16 mouse cellular contexts compared by ENCODE assay signal in genomic region chrX:19201383-19201782, GRCm38 (mm10).
A peak's percentile ranks its signal among the peaks of the same experiment; 100 is the strongest.
DNase-seq lines count a peak whose midpoint lies in the region; ATAC-seq and TF ChIP-seq lines count a peak whose summit lies in the region.
"Had no signal": no experiment of that assay in that cellular context is flagged by ENCODE, and none has a peak within 500 bp of the region (broad histone marks: within the 10 kb centered on the region; RNA-seq: fewer than 3 reads in every experiment).

No protein-coding gene starts in this region.

- H3K4me3 ChIP-seq in intestine, postnatal 0 days (ENCODE audit: low read depth, low read length) = no peak overlapping the region
- no peak overlapping the region for H3K4me3 ChIP-seq in intestine, embryonic 16.5 days (ENCODE audit: low read length)
- no peak overlapping the region for H3K4me3 ChIP-seq in midbrain, postnatal 0 days (ENCODE audit: low read depth, low read length)
- no peak overlapping the region for H3K4me3 ChIP-seq in midbrain, embryonic 13.5 days (replicated peaks)
- H3K4me3 ChIP-seq: limb, embryonic 12.5 days had no signal

- 89% methylated on average over 1 of the region's 1 CpGs for WGBS in intestine, postnatal 0 days
- WGBS in intestine, embryonic 16.5 days = 84% methylated on average over 1 of the region's 1 CpGs
- 86% methylated on average over 1 of the region's 1 CpGs for WGBS in midbrain, postnatal 0 days
- WGBS in midbrain, embryonic 13.5 days = 80% methylated on average over 1 of the region's 1 CpGs

- no peak overlapping the region for H3K9ac ChIP-seq in intestine, postnatal 0 days (ENCODE audit: low read depth, low read length)
- no peak overlapping the region for H3K9ac ChIP-seq in intestine, embryonic 16.5 days (ENCODE audit: low read depth, low read length)
- H3K9ac ChIP-seq in midbrain, postnatal 0 days (replicated peaks; ENCODE audit: low read length, poor library complexity, severe bottlenecking) = no peak overlapping the region
- no peak overlapping the region for H3K9ac ChIP-seq in midbrain, embryonic 13.5 days (replicated peaks)
- H3K9ac ChIP-seq: limb, embryonic 12.5 days had no signal

- no peaks in the 10 kb centered on the region for H3K27me3 ChIP-seq in intestine, postnatal 0 days (replicated peaks; ENCODE audit: control insufficient read depth, insufficient read depth, low read length)
- no peaks in the 10 kb centered on the region for H3K27me3 ChIP-seq in intestine, embryonic 16.5 days (replicated peaks; ENCODE audit: control insufficient read depth, insufficient read depth, low read length)
- H3K27me3 ChIP-seq in midbrain, postnatal 0 days (ENCODE audit: insufficient read depth, low read length) = no peaks in the 10 kb centered on the region
- H3K27me3 ChIP-seq in midbrain, embryonic 13.5 days = no peaks in the 10 kb centered on the region
- H3K27me3 ChIP-seq: limb, embryonic 12.5 days had no signal

- no peaks in the 10 kb centered on the region for H3K9me3 ChIP-seq in intestine, postnatal 0 days (ENCODE audit: control insufficient read depth)
- no peaks in the 10 kb centered on the region for H3K9me3 ChIP-seq in intestine, embryonic 16.5 days (ENCODE audit: control insufficient read depth, low read length)
- H3K9me3 ChIP-seq in midbrain, postnatal 0 days (ENCODE audit: low read length) = no peaks in the 10 kb centered on the region
- H3K9me3 ChIP-seq in midbrain, embryonic 13.5 days = no peaks in the 10 kb centered on the region
- H3K9me3 ChIP-seq: limb, embryonic 12.5 days had no signal

- H3K36me3 ChIP-seq in intestine, postnatal 0 days (ENCODE audit: control insufficient read depth, insufficient read depth) = no peaks in the 10 kb centered on the region
- no peaks in the 10 kb centered on the region for H3K36me3 ChIP-seq in intestine, embryonic 16.5 days (ENCODE audit: control insufficient read depth, insufficient read depth, low read length)
- no peaks in the 10 kb centered on the region for H3K36me3 ChIP-seq in midbrain, postnatal 0 days (ENCODE audit: insufficient read depth, low read length)
- no peaks in the 10 kb centered on the region for H3K36me3 ChIP-seq in midbrain, embryonic 13.5 days
- H3K36me3 ChIP-seq: limb, embryonic 12.5 days had no signal

- no peaks in the 10 kb centered on the region for H3K4me1 ChIP-seq in intestine, postnatal 0 days (replicated peaks; ENCODE audit: control insufficient read depth, insufficient read depth, low read length)
- H3K4me1 ChIP-seq in intestine, embryonic 16.5 days (ENCODE audit: control insufficient read depth, insufficient read depth, low read length) = no peaks in the 10 kb centered on the region
- H3K4me1 ChIP-seq in midbrain, postnatal 0 days (ENCODE audit: insufficient read depth, low read length) = no peaks in the 10 kb centered on the region
- no peaks in the 10 kb centered on the region for H3K4me1 ChIP-seq in midbrain, embryonic 13.5 days (replicated peaks)
- H3K4me1 ChIP-seq: limb, embryonic 12.5 days had no signal

- H3K4me2 ChIP-seq in intestine, postnatal 0 days (replicated peaks; ENCODE audit: low read depth) = no peak overlapping the region
- no peak overlapping the region for H3K4me2 ChIP-seq in intestine, embryonic 16.5 days (ENCODE audit: low read depth, low read length)
- no peak overlapping the region for H3K4me2 ChIP-seq in midbrain, postnatal 0 days (ENCODE audit: low read depth, low read length, poor library complexity, severe bottlenecking)
- H3K4me2 ChIP-seq in midbrain, embryonic 13.5 days (replicated peaks) = no peak overlapping the region
- H3K4me2 ChIP-seq: limb, embryonic 12.5 days had no signal

- TF ChIP-seq CTCF in intestine, postnatal 0 days (IDR thresholded peaks at IDR 0.05; ENCODE audit: low read depth) = peak; percentile 50
- peak; percentile 42 for TF ChIP-seq CTCF in midbrain, postnatal 0 days (IDR thresholded peaks at IDR 0.05)

- no peak for DNase-seq in midbrain, postnatal 0 days (ENCODE audit: low spot score)
- DNase-seq in ZHBTc4 (ENCODE audit: low read depth, low spot score) = peak; percentile 4
- DNase-seq in frontal cortex, adult 2 months (ENCODE audit: extremely low spot score in 1 of 2, low spot score in 1 of 2) = no peak
- DNase-seq in kidney, postnatal 4 days = no peak
- DNase-seq: cerebellum, postnatal 36 days; heart, adult 11 months; heart, postnatal 4 days; kidney, postnatal 10 days; layer of hippocampus, postnatal 36 days; lung, postnatal 4 days; right cerebral cortex, postnatal 25 days; thymus, postnatal 36 days had no signal

- ATAC-seq in intestine, postnatal 0 days = no peak
- no peak for ATAC-seq in intestine, embryonic 16.5 days
- ATAC-seq in midbrain, postnatal 0 days (ENCODE audit: low FRiP score) = no peak
- ATAC-seq in midbrain, embryonic 13.5 days = no peak

- no peak overlapping the region for H3K27ac ChIP-seq in intestine, postnatal 0 days (ENCODE audit: low read depth, low read length)
- H3K27ac ChIP-seq in intestine, embryonic 16.5 days (ENCODE audit: low read length) = no peak overlapping the region
- H3K27ac ChIP-seq in midbrain, postnatal 0 days (ENCODE audit: low read depth, low read length) = no peak overlapping the region
- no peak overlapping the region for H3K27ac ChIP-seq in midbrain, embryonic 13.5 days
- H3K27ac ChIP-seq: limb, embryonic 12.5 days had no signal
